Mouse (Mus musculus) E14TG2a.4 (cell line): ENCODE measurements around the gene Gpx4.

Source experiments
- H3K27me3 ChIP-seq: 2 replicates; pipeline ENCODE4 v1.6.1; 2014; ENCODE audit warnings: low read length, control low read depth; ENCODE audit not compliant: insufficient read depth
- H3K36me3 ChIP-seq: 2 replicates; pipeline ENCODE4 v1.6.1; 2014; ENCODE audit warnings: low read length, control low read depth; ENCODE audit not compliant: insufficient read depth
- H3K4me1 ChIP-seq: replicated peaks from 2 replicates; pipeline ENCODE4 v1.6.1; 2014; ENCODE audit warnings: low read depth, low read length, control low read depth
- H3K4me3 ChIP-seq: replicated peaks from 2 replicates; pipeline ENCODE4 v1.5.1; 2014; ENCODE audit warnings: mild to moderate bottlenecking, low read length
- H3K9me3 ChIP-seq: 2 replicates; pipeline ENCODE4 v1.6.1; 2014; ENCODE audit warnings: low read length, control low read depth
- CTCF ChIP-seq: conservative IDR thresholded peaks from 2 replicates; pipeline ENCODE4 v1.5.1; 2014; ENCODE audit warnings: low read length
- NANOG ChIP-seq: IDR thresholded peaks from 2 replicates; pipeline ENCODE4 v1.6.1; 2014; ENCODE audit warnings: borderline replicate concordance, low read length, mixed read lengths
- POU5F1 ChIP-seq: IDR thresholded peaks from 2 replicates; pipeline ENCODE4 v1.6.1; 2014; ENCODE audit warnings: low read length, borderline replicate concordance

Gpx4 gene

DNA sequence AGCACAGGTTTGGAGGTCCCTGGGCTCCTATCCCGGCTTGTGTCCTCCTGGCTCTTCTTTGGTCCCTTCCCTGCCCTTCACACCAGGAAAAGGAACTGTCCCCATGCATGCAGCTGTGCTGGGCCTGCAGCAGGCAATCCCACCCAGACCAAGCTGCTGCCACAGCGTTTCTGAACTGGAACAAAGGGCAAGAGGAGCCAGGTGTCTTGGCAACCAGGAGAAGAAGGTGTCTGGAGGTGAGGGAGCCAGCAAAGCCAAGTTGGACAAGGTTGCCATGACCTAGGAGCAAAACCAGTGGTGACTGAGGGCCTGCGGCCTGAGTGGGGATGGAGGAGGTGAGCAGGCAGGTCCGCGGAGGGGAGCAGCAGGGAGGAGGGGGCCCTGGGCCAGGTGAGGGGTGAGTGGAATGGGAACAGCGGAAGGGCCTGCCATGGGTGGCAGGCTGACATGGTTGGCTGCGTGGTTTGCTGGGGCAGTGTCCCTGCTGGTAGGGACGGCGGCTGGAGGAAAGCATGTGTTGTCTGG is at the start of gene Gpx4:
Gpx4 (plus strand) TSS at position 126 of the 525 bp plus-strand sequence.
- Histone ChIP-seq H3K36me3 (peaks cover 5% of the 10 kb centered on the region; the same call in 1 of the 2 replicates), H3K4me1 (peaks cover 86% of the 10 kb centered on the region), H3K9me3 (no peaks in the 10 kb centered on the region), H3K27me3 (no peaks in the 10 kb centered on the region), H3K4me3 (peak within 1 kb of the TSS; percentile 77)
- no peak for TF ChIP-seq POU5F1
- TF ChIP-seq NANOG: no peak
- no peak for TF ChIP-seq CTCF

- Histone ChIP-seq H3K36me3 (peaks cover 39% of the 10 kb centered on the region), H3K9me3 (no peaks in the 10 kb centered on the region), H3K4me3 (peak overlapping the region; percentile 83), H3K27me3 (peaks cover 17% of the 10 kb centered on the region), H3K4me1 (peaks cover 65% of the 10 kb centered on the region)
- TF ChIP-seq POU5F1: no peak
- no peak for TF ChIP-seq CTCF
- TF ChIP-seq NANOG: no peak
Measured at GRCm38 (mm10) chr10:79997819-79998218, 49.1 kb upstream of the Gpx4 start.

- H3K4me1 ChIP-seq: peaks cover 85% of the 10 kb centered on the region
- H3K36me3 ChIP-seq: peaks cover 25% of the 10 kb centered on the region
- peak overlapping the region; percentile 58 for H3K4me3 ChIP-seq
- TF ChIP-seq CTCF (no peak), NANOG (no peak), POU5F1 (no peak)
- peaks cover 17% of the 10 kb centered on the region for H3K27me3 ChIP-seq
- H3K9me3 ChIP-seq: no peaks in the 10 kb centered on the region
Measured at GRCm38 (mm10) chr10:80001945-80002344, 45.0 kb upstream of the Gpx4 start.

DNA sequence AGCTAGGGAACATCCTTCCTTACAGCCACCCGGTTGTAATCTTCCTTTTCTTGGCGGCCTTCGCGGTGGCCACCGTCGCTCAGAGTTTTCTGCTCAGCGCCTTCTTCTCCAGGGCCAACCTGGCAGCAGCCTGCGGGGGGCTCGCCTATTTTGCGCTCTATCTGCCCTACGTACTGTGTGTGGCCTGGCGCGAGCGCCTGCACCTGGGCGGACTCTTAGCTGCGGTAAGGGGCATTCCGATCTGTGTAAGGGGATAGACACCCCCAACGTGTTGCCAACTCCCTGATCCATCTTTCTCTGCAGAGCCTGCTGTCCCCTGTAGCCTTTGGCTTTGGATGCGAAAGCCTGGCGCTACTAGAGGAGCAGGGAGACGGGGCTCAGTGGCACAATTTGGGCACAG is 44.1 kb upstream of the Gpx4 start:
- no peak for TF ChIP-seq POU5F1
- no peak for TF ChIP-seq NANOG
- no peak for TF ChIP-seq CTCF
- Histone ChIP-seq H3K4me1 (peaks cover 87% of the 10 kb centered on the region), H3K27me3 (peaks cover 17% of the 10 kb centered on the region), H3K9me3 (no peaks in the 10 kb centered on the region), H3K4me3 (peak overlapping the region; percentile 58), H3K36me3 (peaks cover 34% of the 10 kb centered on the region)

- Histone ChIP-seq H3K27me3 (peaks cover 16% of the 10 kb centered on the region), H3K9me3 (no peaks in the 10 kb centered on the region), H3K4me3 (peak overlapping the region; percentile 58), H3K36me3 (peaks cover 40% of the 10 kb centered on the region), H3K4me1 (peaks cover 87% of the 10 kb centered on the region)
- TF ChIP-seq CTCF (no peak), NANOG (no peak), POU5F1 (no peak)
Measured at GRCm38 (mm10) chr10:80003374-80004232, 43.4 kb upstream of the Gpx4 start.

- no peaks in the 10 kb centered on the region for H3K9me3 ChIP-seq
- peaks cover 41% of the 10 kb centered on the region for H3K36me3 ChIP-seq
- TF ChIP-seq CTCF (no peak), POU5F1 (no peak), NANOG (no peak)
- peaks cover 87% of the 10 kb centered on the region for H3K4me1 ChIP-seq
- peak overlapping the region; percentile 58 for H3K4me3 ChIP-seq
- H3K27me3 ChIP-seq: peaks cover 12% of the 10 kb centered on the region
Measured at GRCm38 (mm10) chr10:80004233-80004705, 42.7 kb upstream of the Gpx4 start.

DNA sequence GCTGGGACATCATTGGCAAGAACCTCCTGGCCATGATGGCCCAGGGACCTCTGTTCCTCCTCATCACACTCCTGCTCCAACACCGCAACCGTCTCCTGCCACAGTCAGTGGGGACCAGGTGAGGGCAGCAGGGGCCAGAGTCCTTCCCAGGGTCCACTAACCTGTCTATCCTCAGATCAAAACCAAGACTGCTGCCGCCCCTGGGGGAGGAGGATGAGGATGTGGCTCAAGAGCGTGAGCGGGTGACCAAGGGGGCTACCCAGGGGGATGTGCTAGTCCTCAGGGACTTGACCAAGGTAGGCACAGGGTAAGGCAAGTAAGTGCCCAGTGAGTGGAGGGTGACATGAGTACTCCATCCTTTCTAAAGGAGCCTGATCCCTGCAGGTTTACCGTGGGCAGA is 35.2 kb upstream of the Gpx4 start:
- Histone ChIP-seq H3K4me3 (no peak overlapping the region), H3K4me1 (peaks cover 74% of the 10 kb centered on the region), H3K27me3 (peaks cover 31% of the 10 kb centered on the region), H3K9me3 (no peaks in the 10 kb centered on the region), H3K36me3 (peaks cover 64% of the 10 kb centered on the region)
- TF ChIP-seq POU5F1 (no peak), NANOG (no peak), CTCF (no peak)

DNA sequence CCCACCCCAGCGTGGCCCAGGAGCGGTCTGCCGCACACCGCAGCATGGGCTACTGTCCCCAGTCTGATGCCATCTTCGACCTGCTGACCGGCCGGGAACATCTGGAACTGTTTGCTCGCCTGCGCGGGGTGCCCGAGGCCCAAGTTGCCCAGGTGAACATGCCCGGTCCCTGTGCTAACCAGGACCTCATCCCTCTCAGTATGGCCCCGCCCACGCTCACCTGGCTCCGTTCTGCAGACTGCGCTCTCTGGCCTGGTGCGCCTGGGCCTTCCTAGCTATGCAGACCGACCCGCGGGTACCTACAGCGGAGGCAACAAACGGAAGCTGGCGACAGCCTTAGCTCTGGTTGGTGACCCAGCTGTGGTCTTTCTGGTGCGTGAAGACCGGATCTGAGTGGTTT is 33.4 kb upstream of the Gpx4 start:
- H3K36me3 ChIP-seq: peaks cover 46% of the 10 kb centered on the region
- H3K4me3 ChIP-seq: peak overlapping the region; percentile 70
- H3K9me3 ChIP-seq: no peaks in the 10 kb centered on the region
- TF ChIP-seq CTCF (no peak), POU5F1 (no peak), NANOG (no peak)
- H3K4me1 ChIP-seq: peaks cover 71% of the 10 kb centered on the region
- H3K27me3 ChIP-seq: peaks cover 34% of the 10 kb centered on the region
